Mouse (Mus musculus) midbrain, embryonic 16.5 days (tissue): ENCODE results near the gene Tead2. TPM values are rescaled to one million over a fixed set of nuclear protein-coding genes. Genes with fewer than 3 reads are reported as not detected.

Experiments
- ATAC-seq: fragments of 200-750 bp; cut with Nextera tagmentation; 2 replicates; pipeline ENCODE4 v1.8.0; 2017; ENCODE audit warnings: moderate TSS enrichment
- H3K27ac ChIP-seq: fragments of 300-500 bp; sonication (generic); 2 replicates; pipeline ENCODE4 v1.5.1; 2014; ENCODE audit warnings: mild to moderate bottlenecking, low read length, mixed read lengths
- H3K27me3 ChIP-seq: fragments of 300-500 bp; sonication (generic); 2 replicates; pipeline ENCODE4 v1.6.1; 2014; ENCODE audit warnings: low read depth, low read length, mixed read lengths; ENCODE audit not compliant: control insufficient read depth, insufficient read depth
- H3K36me3 ChIP-seq: fragments of 300-500 bp; sonication (generic); 2 replicates; pipeline ENCODE4 v1.6.1; 2014; ENCODE audit warnings: mild to moderate bottlenecking, low read length, moderate library complexity, mixed read lengths; ENCODE audit not compliant: control insufficient read depth, insufficient read depth
- H3K4me1 ChIP-seq: fragments of 300-500 bp; sonication (generic); 2 replicates; pipeline ENCODE4 v1.6.1; 2014; ENCODE audit warnings: mild to moderate bottlenecking, low read length, mixed read lengths; ENCODE audit not compliant: control insufficient read depth, insufficient read depth
- H3K4me2 ChIP-seq: fragments of 300-500 bp; sonication (generic); 2 replicates; pipeline ENCODE4 v1.6.1; 2014; ENCODE audit warnings: mild to moderate bottlenecking, low read length, mixed read lengths
- H3K4me3 ChIP-seq: fragments of 300-500 bp; sonication (generic); 2 replicates; pipeline ENCODE4 v1.5.1; 2014; ENCODE audit warnings: low read depth, mild to moderate bottlenecking, low read length, moderate library complexity, mixed read lengths
- H3K9ac ChIP-seq: fragments of 300-500 bp; sonication (generic); 2 replicates; pipeline ENCODE4 v1.6.1; 2014; ENCODE audit warnings: low read depth, low read length, mixed read lengths
- H3K9me3 ChIP-seq: fragments of 300-500 bp; sonication (generic); replicated peaks from 2 replicates; pipeline ENCODE4 v1.6.1; 2014; ENCODE audit warnings: mild to moderate bottlenecking, low read length, mixed read lengths; ENCODE audit not compliant: control insufficient read depth, poor library complexity, severe bottlenecking
- WGBS: fragments of 180-500 bp; shearing (Covaris S2); extraction: QIAGEN DNeasy Blood & Tissue Kit; methylation state at CpG from one replicate; pipeline ENCODE4 v1.1.7; 2014; 5-methylcytosine and 5-hydroxymethylcytosine counted together
- polyA plus RNA-seq: library from polyadenylated mRNA; unstranded; fragments of >200 nt; fragmentation: Nextera tagmentation; extraction: Ambion mirVana; gene quantifications from 2 replicates; pipeline ENCODE4 v1.2.1, GENCODE M21; 2015

Tead2 gene
- polyA plus RNA-seq, 1 experiment from 2014 or later: 30.5 TPM

- ATAC-seq: no peak
- H3K27me3 ChIP-seq: peaks cover 58% of the 10 kb centered on the region
- no peak overlapping the region for H3K27ac ChIP-seq
- no peaks in the 10 kb centered on the region for H3K9me3 ChIP-seq
- H3K36me3 ChIP-seq: no peaks in the 10 kb centered on the region
- H3K4me2 ChIP-seq: no peak overlapping the region
- peaks cover 14% of the 10 kb centered on the region for H3K4me1 ChIP-seq
- H3K4me3 ChIP-seq: no peak overlapping the region
- no peak overlapping the region for H3K9ac ChIP-seq
- WGBS: 63% methylated on average over 7 of the region's 7 CpGs
Observed at GRCm38 (mm10) chr7:45183672-45184071, 31.9 kb upstream of the Tead2 start.

GRCm38 (mm10) chr7:45185921-45186320 lies 29.6 kb upstream of the Tead2 start:
- Histone ChIP-seq H3K4me3 (no peak overlapping the region), H3K4me2 (no peak overlapping the region), H3K9ac (no peak overlapping the region), H3K4me1 (peaks cover 14% of the 10 kb centered on the region), H3K9me3 (no peaks in the 10 kb centered on the region), H3K27me3 (peaks cover 36% of the 10 kb centered on the region), H3K36me3 (no peaks in the 10 kb centered on the region), H3K27ac (no peak overlapping the region)
- 63% methylated on average over 7 of the region's 7 CpGs for whole genome bisulfite sequencing
- ATAC-seq: no peak

GRCm38 (mm10) chr7:45189600-45189999 lies 26.0 kb upstream of the Tead2 start:
- Histone ChIP-seq H3K9ac (no peak overlapping the region), H3K4me2 (no peak overlapping the region), H3K4me1 (no peaks in the 10 kb centered on the region), H3K36me3 (no peaks in the 10 kb centered on the region), H3K27ac (no peak overlapping the region), H3K27me3 (peaks cover 3% of the 10 kb centered on the region; the same call in 1 of the 2 replicates), H3K4me3 (no peak overlapping the region), H3K9me3 (no peaks in the 10 kb centered on the region)
- WGBS: 60% methylated on average over 16 of the region's 16 CpGs
- ATAC-seq: no peak

GRCm38 (mm10) chr7:45190186-45190585 lies 25.4 kb upstream of the Tead2 start:
- H3K4me2 ChIP-seq: no peak overlapping the region
- ATAC-seq: no peak
- H3K9me3 ChIP-seq: no peaks in the 10 kb centered on the region
- no peak overlapping the region for H3K4me3 ChIP-seq
- no peaks in the 10 kb centered on the region for H3K4me1 ChIP-seq
- H3K27me3 ChIP-seq: peaks cover 3% of the 10 kb centered on the region; the same call in 1 of the 2 replicates
- no peaks in the 10 kb centered on the region for H3K36me3 ChIP-seq
- H3K27ac ChIP-seq: no peak overlapping the region
- no peak overlapping the region for H3K9ac ChIP-seq
- WGBS: 89% methylated on average over 6 of the region's 6 CpGs

- ATAC-seq: no peak
- no peaks in the 10 kb centered on the region for H3K4me1 ChIP-seq
- peaks cover 3% of the 10 kb centered on the region; the same call in 1 of the 2 replicates for H3K27me3 ChIP-seq
- H3K9ac ChIP-seq: no peak overlapping the region
- H3K27ac ChIP-seq: no peak overlapping the region
- H3K4me2 ChIP-seq: no peak overlapping the region
- no peaks in the 10 kb centered on the region for H3K9me3 ChIP-seq
- WGBS: 81% methylated on average over 2 of the region's 2 CpGs
- H3K36me3 ChIP-seq: no peaks in the 10 kb centered on the region
- H3K4me3 ChIP-seq: no peak overlapping the region
Observed at GRCm38 (mm10) chr7:45191161-45191560, 24.4 kb upstream of the Tead2 start.

- peaks cover 3% of the 10 kb centered on the region; the same call in 1 of the 2 replicates for H3K27me3 ChIP-seq
- ATAC-seq: no peak
- H3K9me3 ChIP-seq: no peaks in the 10 kb centered on the region
- WGBS: 28% methylated on average over 8 of the region's 8 CpGs
- no peaks in the 10 kb centered on the region for H3K36me3 ChIP-seq
- no peak overlapping the region for H3K4me2 ChIP-seq
- no peak overlapping the region for H3K4me3 ChIP-seq
- H3K27ac ChIP-seq: no peak overlapping the region
- no peaks in the 10 kb centered on the region for H3K4me1 ChIP-seq
- H3K9ac ChIP-seq: no peak overlapping the region
Observed at GRCm38 (mm10) chr7:45191803-45192363, 23.7 kb upstream of the Tead2 start.

- H3K4me2 ChIP-seq: no peak overlapping the region
- no peak overlapping the region for H3K4me3 ChIP-seq
- H3K9ac ChIP-seq: no peak overlapping the region
- no peak for ATAC-seq
- peaks cover 1% of the 10 kb centered on the region; the same call in 1 of the 2 replicates for H3K27me3 ChIP-seq
- no peaks in the 10 kb centered on the region for H3K4me1 ChIP-seq
- WGBS: 82% methylated on average over 7 of the region's 7 CpGs
- H3K36me3 ChIP-seq: no peaks in the 10 kb centered on the region
- H3K9me3 ChIP-seq: no peaks in the 10 kb centered on the region
- no peak overlapping the region for H3K27ac ChIP-seq
Observed at GRCm38 (mm10) chr7:45192585-45193310, 22.8 kb upstream of the Tead2 start.

- Histone ChIP-seq H3K4me3 (no peak overlapping the region), H3K9ac (no peak overlapping the region), H3K9me3 (no peaks in the 10 kb centered on the region), H3K27ac (no peak overlapping the region), H3K27me3 (no peaks in the 10 kb centered on the region), H3K4me1 (peaks cover 2% of the 10 kb centered on the region; the same call in 1 of the 2 replicates), H3K36me3 (no peaks in the 10 kb centered on the region), H3K4me2 (no peak overlapping the region)
- WGBS: 67% methylated on average over 5 of the region's 5 CpGs
- ATAC-seq: no peak
Observed at GRCm38 (mm10) chr7:45193406-45193805, 22.1 kb upstream of the Tead2 start.
